Mouse (Mus musculus): ENCODE measurements at regions not wholly inside any gene's neighbourhood (a gene's known extent, or its start where the extent isn't known, plus 50 kb on each side); places are given as distances from the start of the nearest gene placed in this dataset.

DNA sequence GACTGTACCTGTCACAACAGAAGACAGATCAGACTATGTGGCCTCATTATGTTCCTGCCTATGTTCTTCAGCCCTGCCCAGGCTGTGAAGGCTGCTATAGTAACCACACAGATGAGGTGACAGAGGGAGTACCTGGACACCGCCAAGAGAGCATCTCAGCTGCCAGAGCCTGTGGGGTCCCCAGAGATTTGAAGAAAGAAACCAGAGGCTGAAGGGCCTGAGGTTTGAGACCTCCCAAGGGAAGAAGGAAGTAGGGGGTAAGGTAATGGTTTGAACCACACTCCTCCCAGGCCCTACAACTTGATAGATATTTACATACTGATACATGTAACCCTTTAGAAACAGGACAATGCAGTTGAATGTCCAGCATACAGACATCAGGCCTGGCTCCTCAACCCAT is 407.7 kb downstream of the Ptpru start:
- TF ChIP-seq CHD1 (IDR thresholded peaks at IDR 0.05; ENCODE audit: low read depth, low read length) (no peak), JUND (conservative IDR thresholded peaks at IDR 0.05; ENCODE audit: low read depth, low read length) (no peak), CTCF (conservative IDR thresholded peaks at IDR 0.05 in 1 of 2, IDR thresholded peaks at IDR 0.05 in 1 of 2; ENCODE audit: low read depth in 2 of 2, low read length in 2 of 2) (no peak), CHD2 (IDR thresholded peaks at IDR 0.05; ENCODE audit: low read length) (no peak), UBTF (IDR thresholded peaks at IDR 0.05; ENCODE audit: low read depth, low read length) (no peak), POLR2A (IDR thresholded peaks at IDR 0.05; ENCODE audit: low read depth, low read length) (no peak), TCF12 (IDR thresholded peaks at IDR 0.05; ENCODE audit: low read depth, low read length) (peak; percentile 13; the same call in 1 of the 2 replicates), NRF1 (IDR thresholded peaks at IDR 0.05; ENCODE audit: low read depth, low read length) (no peak), HCFC1 (IDR thresholded peaks at IDR 0.05; ENCODE audit: low read depth, low read length) (no peak), MYC (IDR thresholded peaks at IDR 0.05; ENCODE audit: low read depth, low read length) (no peak)

Data from CH12.LX (cell line).